Mouse (Mus musculus): ENCODE measurements around the gene Arhgef10l.

- TF ChIP-seq CTCF (IDR thresholded peaks at IDR 0.05; ENCODE audit: borderline replicate concordance, control insufficient read depth, extremely low read depth, insufficient read depth, low read length, poor library complexity) (no peak), POLR2A (IDR thresholded peaks at IDR 0.05; ENCODE audit: control insufficient read depth, extremely low read depth, insufficient read depth, low read length, poor library complexity) (no peak)
Observed at GRCm38 (mm10) chr4:140648443-140649206, 17.2 kb downstream of the Arhgef10l start.

Measured in thymus, adult 2 months (tissue).